Mouse (Mus musculus) colon, adult 2 months (tissue): ENCODE data around the gene Zfp882. TPM values are rescaled to one million over a fixed set of nuclear protein-coding genes. Genes with fewer than 3 reads are reported as not detected.

ENCODE experiments used
- polyA plus RNA-seq: library from polyadenylated mRNA; depleted of rRNA; stranded (reverse); fragments of >200 nt; gene quantifications from 2 replicates; pipeline ENCODE4 v1.2.3, GENCODE M21; 2012; rRNA removed

Zfp882 gene
- 0.13 and 0.28 TPM in 2 replicates for polyA plus RNA-seq

GRCm38 (mm10) chr8:71908309-71909261 is at the start of gene Zfp882, which contains the start of gene Zfp617:
TSS of gene Zfp882 (plus strand) at chr8:71908608.
TSS of gene Zfp617 (plus strand) at chr8:71908635.

GRCm38 (mm10) chr8:71881618-71882274 is 26.7 kb upstream of the Zfp882 start, which contains the start of gene Zfp709:
TSS of gene Zfp709 (plus strand) at chr8:71882019.

GRCm38 (mm10) chr8:71950482-71951221 is 42.2 kb downstream of the Zfp882 start, which contains the start of gene Zfp961:
TSS of gene Zfp961 (plus strand) at chr8:71951038.

Other genes starting within 250 kb of the Zfp882 start
- gene Unc13a, start 236.9 kb upstream of the Zfp882 start, polyA plus RNA-seq: 2.2 and 3.2 TPM in 2 replicates
- gene Jak3, start 232.3 kb upstream of the Zfp882 start, polyA plus RNA-seq: 18.7 and 23.3 TPM in 2 replicates
- gene Insl3, start 219.4 kb upstream of the Zfp882 start, polyA plus RNA-seq: 11.6 and 16.8 TPM in 2 replicates
- 298 and 338 TPM in 2 replicates for gene B3gnt3, start 206.8 kb upstream of the Zfp882 start, polyA plus RNA-seq
- 32.7 and 32.9 TPM in 2 replicates for gene Fcho1, start 182.9 kb upstream of the Zfp882 start, polyA plus RNA-seq
- gene Zfp709, start 26.6 kb upstream of the Zfp882 start, polyA plus RNA-seq: 0.08 and 0.23 TPM in 2 replicates
- 1.6 and 2.0 TPM in 2 replicates for gene Zfp617, start within 50 bp of the Zfp882 start, polyA plus RNA-seq
- gene Zfp961, start 42.4 kb downstream of the Zfp882 start, polyA plus RNA-seq: 2.1 and 2.3 TPM in 2 replicates
- gene Cyp4f18, start 101.0 kb downstream of the Zfp882 start, polyA plus RNA-seq: 6.7 and 6.8 TPM in 2 replicates
- gene Olfr372, start 132.6 kb downstream of the Zfp882 start, polyA plus RNA-seq: not detected in 2 replicates
- not detected in 2 replicates for gene Olfr373, start 174.6 kb downstream of the Zfp882 start, polyA plus RNA-seq
- gene Olfr374, start 198.4 kb downstream of the Zfp882 start, polyA plus RNA-seq: not detected in 2 replicates
- gene Tpm4, start 226.4 kb downstream of the Zfp882 start, polyA plus RNA-seq: 52.1 and 62.6 TPM in 2 replicates